30 mouse cellular contexts compared by ENCODE assay signal in genomic region chr3:153251653-153252052, GRCm38 (mm10).
"Had no signal": no experiment of that assay in that cellular context is flagged by ENCODE, and none has a peak within 500 bp of the region (broad histone marks: within the 10 kb centered on the region; RNA-seq: fewer than 3 reads in every experiment).

No protein-coding gene starts in this region.

- H3K4me2 ChIP-seq: limb, embryonic 12.5 days; limb, embryonic 13.5 days; limb, embryonic 15.5 days; liver, embryonic 11.5 days; liver, embryonic 12.5 days; liver, embryonic 13.5 days; liver, embryonic 15.5 days; lung, embryonic 14.5 days; lung, embryonic 15.5 days; midbrain, embryonic 11.5 days; midbrain, embryonic 12.5 days; midbrain, embryonic 13.5 days; midbrain, embryonic 15.5 days had no signal

- ATAC-seq: liver, embryonic 12.5 days; liver, postnatal 0 days; midbrain, embryonic 15.5 days; midbrain, embryonic 16.5 days had no signal

- H3K4me1 ChIP-seq: limb, embryonic 15.5 days; liver, embryonic 12.5 days; liver, embryonic 13.5 days; liver, embryonic 15.5 days; lung, embryonic 15.5 days; midbrain, embryonic 10.5 days; midbrain, embryonic 12.5 days; midbrain, embryonic 13.5 days; midbrain, embryonic 15.5 days had no signal

- H3K4me3 ChIP-seq: limb, embryonic 10.5 days; limb, embryonic 12.5 days; limb, embryonic 13.5 days; limb, embryonic 15.5 days; liver, embryonic 12.5 days; liver, embryonic 13.5 days; liver, embryonic 15.5 days; lung, embryonic 15.5 days; megakaryocyte, embryonic 14.5 days; midbrain, embryonic 10.5 days; midbrain, embryonic 12.5 days; midbrain, embryonic 13.5 days; midbrain, embryonic 15.5 days; myocyte had no signal

- H3K9me3 ChIP-seq: limb, embryonic 10.5 days; limb, embryonic 12.5 days; limb, embryonic 13.5 days; limb, embryonic 15.5 days; liver, embryonic 12.5 days; liver, embryonic 13.5 days; liver, embryonic 15.5 days; lung, embryonic 15.5 days; megakaryocyte, embryonic 14.5 days; midbrain, embryonic 10.5 days; midbrain, embryonic 12.5 days; midbrain, embryonic 13.5 days; midbrain, embryonic 15.5 days had no signal

- H3K27me3 ChIP-seq: limb, embryonic 12.5 days; limb, embryonic 13.5 days; limb, embryonic 15.5 days; liver, embryonic 12.5 days; liver, embryonic 13.5 days; liver, embryonic 15.5 days; lung, embryonic 15.5 days; midbrain, embryonic 12.5 days; midbrain, embryonic 13.5 days; midbrain, embryonic 15.5 days had no signal

- H3K27ac ChIP-seq: limb, embryonic 10.5 days; limb, embryonic 12.5 days; limb, embryonic 13.5 days; limb, embryonic 15.5 days; liver, embryonic 12.5 days; liver, embryonic 13.5 days; liver, embryonic 14.5 days; liver, embryonic 15.5 days; lung, embryonic 15.5 days; macrophage; midbrain, embryonic 10.5 days; midbrain, embryonic 12.5 days; midbrain, embryonic 13.5 days; midbrain, embryonic 15.5 days had no signal

- DNase-seq: left cerebral cortex, postnatal 4 days; liver; liver, embryonic 13.5 days; liver, postnatal 0 days; lung, adult 18-20 months; lung, adult 2 months; lung, embryonic 14.5 days; lung, postnatal 10 days; lung, postnatal 14 days; lung, postnatal 36 days; lung, postnatal 4 days; midbrain, embryonic 14.5 days had no signal

- H3K9ac ChIP-seq: limb, embryonic 12.5 days; limb, embryonic 13.5 days; limb, embryonic 15.5 days; liver, embryonic 12.5 days; liver, embryonic 13.5 days; liver, embryonic 14.5 days; liver, embryonic 15.5 days; liver, postnatal 0 days; lung, embryonic 14.5 days; lung, embryonic 15.5 days; midbrain, embryonic 12.5 days; midbrain, embryonic 13.5 days; midbrain, embryonic 15.5 days had no signal

- H3K36me3 ChIP-seq: limb, embryonic 10.5 days; limb, embryonic 12.5 days; limb, embryonic 13.5 days; limb, embryonic 15.5 days; liver, embryonic 12.5 days; liver, embryonic 13.5 days; liver, embryonic 15.5 days; lung, embryonic 15.5 days; midbrain, embryonic 10.5 days; midbrain, embryonic 12.5 days; midbrain, embryonic 13.5 days; midbrain, embryonic 15.5 days had no signal
